Mouse (Mus musculus) CH12.LX (cell line): ENCODE data around the gene Macc1.

ENCODE experiments used
- CTCF ChIP-seq, 2 experiments: IDR thresholded peaks in 1 of 2; conservative IDR thresholded peaks in 1 of 2; 2 replicates each; pipeline ENCODE4 v1.5.1; 2011 to 2012; ENCODE audit warnings: low read depth in 2 of 2, low read length in 2 of 2, improper control_type of control experiment in 1 of 2, inconsistent platforms in 1 of 2, mild to moderate bottlenecking in 1 of 2, moderate library complexity in 1 of 2
- ELF1 ChIP-seq: IDR thresholded peaks from 2 replicates; pipeline ENCODE4 v1.6.1; 2014; ENCODE audit warnings: low read depth, mild to moderate bottlenecking, inconsistent platforms, low read length, improper control_type of control experiment
- EP300 ChIP-seq: IDR thresholded peaks from 2 replicates; pipeline ENCODE4 v1.6.1; 2011; ENCODE audit warnings: low read length, improper control_type of control experiment
- ETS1 ChIP-seq: conservative IDR thresholded peaks from 2 replicates; pipeline ENCODE4 v1.6.1; 2012; ENCODE audit warnings: low read depth, mild to moderate bottlenecking, inconsistent platforms, low read length, improper control_type of control experiment, moderate library complexity
- HCFC1 ChIP-seq: IDR thresholded peaks from 2 replicates; pipeline ENCODE4 v1.6.1; 2012; ENCODE audit warnings: low read depth, mild to moderate bottlenecking, inconsistent platforms, low read length, improper control_type of control experiment
- JUN ChIP-seq: IDR thresholded peaks from 2 replicates; pipeline ENCODE4 v1.6.1; 2011; ENCODE audit warnings: low read depth, mild to moderate bottlenecking, low read length, improper control_type of control experiment, moderate library complexity; ENCODE audit not compliant: insufficient read depth
- KAT2A ChIP-seq: IDR thresholded peaks from 2 replicates; pipeline ENCODE4 v1.6.1; 2012; ENCODE audit warnings: low read length, improper control_type of control experiment, inconsistent platforms; ENCODE audit not compliant: insufficient replicate concordance
- MEF2A ChIP-seq: IDR thresholded peaks from 2 replicates; pipeline ENCODE4 v1.6.1; 2014; ENCODE audit warnings: low read depth, mild to moderate bottlenecking, inconsistent platforms, low read length, improper control_type of control experiment, borderline replicate concordance
- MXI1 ChIP-seq: IDR thresholded peaks from 2 replicates; pipeline ENCODE4 v1.6.1; 2011; ENCODE audit warnings: mild to moderate bottlenecking, low read depth, low read length, improper control_type of control experiment
- POLR2A ChIP-seq: IDR thresholded peaks from 2 replicates; pipeline ENCODE4 v1.6.1; 2011; ENCODE audit warnings: low read depth, mild to moderate bottlenecking, improper control_type of control experiment, low read length
- TCF12 ChIP-seq: IDR thresholded peaks from 2 replicates; pipeline ENCODE4 v1.6.1; 2014; ENCODE audit warnings: low read depth, mild to moderate bottlenecking, inconsistent platforms, low read length, improper control_type of control experiment
- USF1 ChIP-seq: IDR thresholded peaks from 2 replicates; pipeline ENCODE4 v1.6.1; 2014; ENCODE audit warnings: low read depth, mild to moderate bottlenecking, inconsistent platforms, low read length, improper control_type of control experiment
- ZNF384 ChIP-seq: IDR thresholded peaks from 2 replicates; pipeline ENCODE4 v1.6.1; 2012; ENCODE audit warnings: low read depth, low read length, improper control_type of control experiment, inconsistent platforms

GRCm38 (mm10) chr12:119398046-119398659 is 84.1 kb downstream of the Macc1 start:
- no peak for TF ChIP-seq ZNF384
- no peak for TF ChIP-seq KAT2A
- no peak for TF ChIP-seq POLR2A
- no peak for TF ChIP-seq TCF12
- TF ChIP-seq HCFC1 = no peak
- no peak for TF ChIP-seq ELF1
- no peak for TF ChIP-seq CTCF (conservative IDR thresholded peaks at IDR 0.05 in 1 of 2, IDR thresholded peaks at IDR 0.05 in 1 of 2; ENCODE audit: low read depth in 2 of 2, low read length in 2 of 2)
- TF ChIP-seq MXI1 = no peak
- no peak for TF ChIP-seq MEF2A
- no peak for TF ChIP-seq USF1
- no peak for TF ChIP-seq ETS1
- TF ChIP-seq JUN = no peak
- TF ChIP-seq EP300 = 0 out of 2 replicates have a peak, but pooled peaks have one; percentile 20
